Mouse (Mus musculus): ENCODE data around the gene Jade3. TPM values are rescaled to one million over a fixed set of nuclear protein-coding genes. Genes with fewer than 3 reads are reported as not detected.

The Jade3 gene
- polyA plus RNA-seq, 1 experiment from 2014 or later, result 3.0 TPM

- Histone ChIP-seq H3K27ac (ENCODE audit: low read depth, low read length) (no peak within 1 kb of the TSS), H3K36me3 (ENCODE audit: control insufficient read depth, insufficient read depth) (no peaks in the 10 kb centered on the region), H3K9me3 (ENCODE audit: control insufficient read depth) (no peaks in the 10 kb centered on the region), H3K27me3 (replicated peaks; ENCODE audit: control insufficient read depth, insufficient read depth, low read length) (no peaks in the 10 kb centered on the region), H3K4me1 (replicated peaks; ENCODE audit: control insufficient read depth, insufficient read depth, low read length) (no peaks in the 10 kb centered on the region), H3K4me2 (replicated peaks; ENCODE audit: low read depth) (peak within 1 kb of the TSS; percentile 68), H3K4me3 (ENCODE audit: low read depth, low read length) (no peak within 1 kb of the TSS; the same call in 1 of the 2 replicates), H3K9ac (ENCODE audit: low read depth, low read length) (0 out of 2 replicates have a peak within 1 kb of the TSS, but pooled peaks have one; percentile 2)
- 35% methylated on average over 3 of the region's 3 CpGs for WGBS
- no peak for ATAC-seq
- TF ChIP-seq CTCF (IDR thresholded peaks at IDR 0.05; ENCODE audit: low read depth), result no peak
These were observed 124.0 kb downstream of the Jade3 start, which contains the start of gene Rgn for GRCm38 (mm10) chrX:20549532-20549931. Rgn (plus strand) TSS chrX:20549787.

DNA sequence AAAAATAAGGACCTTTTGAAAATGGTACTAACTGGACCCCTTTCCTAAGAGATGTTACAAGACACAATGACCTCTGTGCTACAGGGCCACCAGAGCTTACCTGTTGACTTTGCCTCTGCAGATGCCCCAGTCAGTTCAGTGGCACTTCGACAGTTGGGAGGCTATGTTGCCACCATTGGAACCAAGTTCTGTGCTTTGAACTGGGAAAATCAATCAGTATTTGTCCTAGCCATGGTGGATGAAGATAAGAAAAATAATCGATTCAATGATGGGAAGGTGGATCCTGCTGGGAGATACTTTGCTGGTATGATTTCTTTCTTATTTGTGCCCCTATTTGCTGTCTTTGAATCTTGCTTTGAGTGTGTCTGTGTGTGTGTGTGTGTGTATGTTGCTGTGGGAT lies 126.7 kb downstream of the Jade3 start:
- H3K9me3 ChIP-seq (ENCODE audit: control insufficient read depth), result no peaks in the 10 kb centered on the region
- H3K27ac ChIP-seq (ENCODE audit: low read depth, low read length), result no peak overlapping the region
- ATAC-seq, result no peak
- H3K4me2 ChIP-seq (replicated peaks; ENCODE audit: low read depth), result no peak overlapping the region
- WGBS, result 57% methylated on average over 2 of the region's 2 CpGs
- no peak overlapping the region for H3K4me3 ChIP-seq (ENCODE audit: low read depth, low read length)
- H3K27me3 ChIP-seq (replicated peaks; ENCODE audit: control insufficient read depth, insufficient read depth, low read length), result no peaks in the 10 kb centered on the region
- H3K9ac ChIP-seq (ENCODE audit: low read depth, low read length), result no peak overlapping the region
- no peaks in the 10 kb centered on the region for H3K4me1 ChIP-seq (replicated peaks; ENCODE audit: control insufficient read depth, insufficient read depth, low read length)
- no peak for TF ChIP-seq CTCF (IDR thresholded peaks at IDR 0.05; ENCODE audit: low read depth)
- H3K36me3 ChIP-seq (ENCODE audit: control insufficient read depth, insufficient read depth), result no peaks in the 10 kb centered on the region

DNA sequence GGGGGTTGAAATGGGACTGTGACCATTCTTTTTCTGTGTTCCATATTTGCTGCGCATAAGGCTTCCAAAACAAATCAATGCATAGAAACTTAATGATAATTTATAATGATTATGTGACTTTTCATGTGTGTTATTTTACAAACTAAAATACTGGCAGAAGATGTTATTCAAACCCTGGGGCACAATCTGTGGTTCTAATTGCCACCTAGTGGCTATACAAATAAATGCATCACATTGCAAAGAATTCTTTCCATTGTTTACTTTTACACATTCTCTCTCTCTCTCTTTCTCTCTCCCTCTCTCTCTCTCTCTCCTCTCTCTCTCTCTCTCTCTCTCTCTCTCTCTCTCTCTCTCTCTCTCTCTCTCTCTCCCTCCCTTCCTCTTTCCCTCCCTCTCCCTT lies 136.4 kb downstream of the Jade3 start:
- 45% methylated on average over 1 of the region's 1 CpGs for WGBS
- Histone ChIP-seq H3K4me2 (replicated peaks; ENCODE audit: low read depth) (no peak overlapping the region), H3K9ac (ENCODE audit: low read depth, low read length) (no peak overlapping the region), H3K4me1 (replicated peaks; ENCODE audit: control insufficient read depth, insufficient read depth, low read length) (no peaks in the 10 kb centered on the region), H3K4me3 (ENCODE audit: low read depth, low read length) (no peak overlapping the region), H3K27me3 (replicated peaks; ENCODE audit: control insufficient read depth, insufficient read depth, low read length) (no peaks in the 10 kb centered on the region), H3K27ac (ENCODE audit: low read depth, low read length) (no peak overlapping the region), H3K36me3 (ENCODE audit: control insufficient read depth, insufficient read depth) (no peaks in the 10 kb centered on the region), H3K9me3 (ENCODE audit: control insufficient read depth) (no peaks in the 10 kb centered on the region)
- ATAC-seq, result no peak
- peak; percentile 64 for TF ChIP-seq CTCF (IDR thresholded peaks at IDR 0.05; ENCODE audit: low read depth)

GRCm38 (mm10) chrX:20563941-20564340 lies 138.5 kb downstream of the Jade3 start:
- ATAC-seq, result no peak
- no peak overlapping the region for H3K9ac ChIP-seq (ENCODE audit: low read depth, low read length)
- TF ChIP-seq CTCF (IDR thresholded peaks at IDR 0.05; ENCODE audit: low read depth), result no peak
- WGBS, result 59% methylated on average over 4 of the region's 4 CpGs
- H3K4me3 ChIP-seq (ENCODE audit: low read depth, low read length), result no peak overlapping the region
- H3K27me3 ChIP-seq (replicated peaks; ENCODE audit: control insufficient read depth, insufficient read depth, low read length), result no peaks in the 10 kb centered on the region
- no peaks in the 10 kb centered on the region for H3K4me1 ChIP-seq (replicated peaks; ENCODE audit: control insufficient read depth, insufficient read depth, low read length)
- no peak overlapping the region for H3K4me2 ChIP-seq (replicated peaks; ENCODE audit: low read depth)
- no peaks in the 10 kb centered on the region for H3K9me3 ChIP-seq (ENCODE audit: control insufficient read depth)
- H3K36me3 ChIP-seq (ENCODE audit: control insufficient read depth, insufficient read depth), result no peaks in the 10 kb centered on the region
- H3K27ac ChIP-seq (ENCODE audit: low read depth, low read length), result no peak overlapping the region

Other genes starting within 250 kb of the Jade3 start
- 0.25 and 0.33 TPM in 2 replicates for gene Slc9a7, start 133.9 kb upstream of the Jade3 start, polyA plus RNA-seq (2015; fragmentation: Nextera tagmentation; extraction: Ambion mirVana)
- 11.4 and 11.7 TPM in 2 replicates for gene Rp2, start 61.2 kb upstream of the Jade3 start, polyA plus RNA-seq (2015; fragmentation: Nextera tagmentation; extraction: Ambion mirVana)
- gene Rgn, start 124.1 kb downstream of the Jade3 start, polyA plus RNA-seq (2015; fragmentation: Nextera tagmentation; extraction: Ambion mirVana), result 13.1 and 14.4 TPM in 2 replicates
- 15.8 and 16.3 TPM in 2 replicates for gene Rbm10, start 191.8 kb downstream of the Jade3 start, polyA plus RNA-seq (2015; fragmentation: Nextera tagmentation; extraction: Ambion mirVana)
- gene Ndufb11, start 191.9 kb downstream of the Jade3 start, polyA plus RNA-seq (2015; fragmentation: Nextera tagmentation; extraction: Ambion mirVana), result 327 and 339 TPM in 2 replicates
- 77.1 and 79.7 TPM in 2 replicates for gene Uba1, start 232.6 kb downstream of the Jade3 start, polyA plus RNA-seq (2015; fragmentation: Nextera tagmentation; extraction: Ambion mirVana)

All from intestine, postnatal 0 days (tissue).